Mouse (Mus musculus): ENCODE data around the gene Bpifb2.

The Bpifb2 gene

DNA sequence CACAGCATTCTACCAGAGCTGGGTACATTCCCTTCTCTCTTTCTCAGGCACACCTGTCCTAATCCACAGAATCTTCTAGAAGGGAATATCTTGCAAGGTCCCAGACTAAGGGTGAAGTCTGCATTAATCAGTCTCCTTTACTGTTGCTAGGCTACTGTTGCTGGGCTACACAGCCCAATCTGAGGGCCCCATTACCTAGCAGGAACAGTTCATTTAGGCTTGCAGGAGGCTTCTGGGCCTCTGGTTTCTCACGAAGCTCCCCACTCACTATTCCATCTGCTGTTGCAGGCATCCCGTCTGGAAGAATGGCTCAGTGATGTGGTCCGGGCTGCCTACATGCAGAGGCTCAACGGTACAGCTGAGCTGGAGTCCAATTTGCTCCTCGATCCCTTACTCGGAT lies 56.3 kb downstream of the Bpifb2 start:
- DNase-seq (ENCODE audit: inconsistent ontology term), result no peak

DNA sequence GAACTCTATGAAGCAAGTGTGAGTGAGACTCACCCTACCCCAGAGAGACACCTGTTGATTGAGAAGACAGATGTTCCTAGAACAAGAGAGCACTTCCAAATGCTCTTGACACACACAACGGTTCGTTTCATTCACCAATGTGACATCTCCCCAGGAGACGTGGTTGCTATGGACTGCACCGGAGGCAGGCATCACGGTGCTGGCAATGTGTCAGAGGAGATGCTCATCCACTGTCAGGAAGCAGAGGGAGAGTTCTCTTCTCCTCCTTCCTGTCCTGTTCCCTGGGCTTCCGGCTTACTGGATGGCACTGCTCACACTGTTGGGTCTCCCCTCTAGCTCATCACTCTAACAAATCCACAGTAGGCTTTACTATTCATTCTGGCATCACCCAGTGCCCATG lies 58.5 kb downstream of the Bpifb2 start:
- DNase-seq (ENCODE audit: inconsistent ontology term), result no peak

DNA sequence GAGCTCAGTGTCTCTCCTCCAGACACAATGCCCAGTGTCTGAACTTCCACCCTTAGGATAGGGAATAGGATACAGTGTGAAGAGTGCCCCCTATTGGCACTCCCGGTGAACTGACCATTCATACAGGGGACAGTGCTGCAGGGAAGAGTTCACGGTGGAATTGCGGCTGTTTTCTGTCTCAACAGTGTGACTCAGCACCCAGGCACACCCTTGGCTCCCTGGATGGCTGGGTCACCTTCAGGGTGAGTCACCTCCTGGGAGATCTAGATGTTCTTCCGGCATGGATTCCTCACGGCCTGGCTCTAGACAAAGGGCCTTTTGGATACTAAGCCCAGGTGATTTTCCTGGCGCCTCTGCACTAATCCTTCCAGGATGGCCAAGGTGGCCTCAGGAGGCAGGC lies 60.5 kb downstream of the Bpifb2 start:
- no peak for DNase-seq (ENCODE audit: inconsistent ontology term)

DNA sequence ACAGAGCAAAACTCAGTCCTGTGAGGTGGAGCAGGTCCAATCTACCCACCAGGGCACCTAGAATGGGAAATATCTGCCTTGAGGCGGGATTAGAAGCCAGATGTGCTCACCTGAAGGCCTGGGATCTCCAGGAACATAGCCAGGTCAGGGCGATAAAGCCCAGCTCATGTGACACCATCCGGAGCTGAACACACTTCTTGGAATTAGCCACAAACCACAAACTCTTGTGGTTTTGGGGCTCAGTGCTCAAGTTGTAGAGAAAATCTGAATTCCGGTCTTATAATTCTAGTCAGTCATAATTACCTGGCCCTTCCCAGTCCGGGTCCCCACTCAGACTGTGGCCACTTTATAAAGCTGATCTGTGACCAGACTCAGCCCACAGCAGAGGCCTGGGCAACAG lies 63.0 kb downstream of the Bpifb2 start, which contains the start of gene Bpifb4:
Bpifb4 (plus strand) TSS at position 370 of the 400 bp plus-strand sequence.
- DNase-seq (ENCODE audit: inconsistent ontology term), result no peak

DNA sequence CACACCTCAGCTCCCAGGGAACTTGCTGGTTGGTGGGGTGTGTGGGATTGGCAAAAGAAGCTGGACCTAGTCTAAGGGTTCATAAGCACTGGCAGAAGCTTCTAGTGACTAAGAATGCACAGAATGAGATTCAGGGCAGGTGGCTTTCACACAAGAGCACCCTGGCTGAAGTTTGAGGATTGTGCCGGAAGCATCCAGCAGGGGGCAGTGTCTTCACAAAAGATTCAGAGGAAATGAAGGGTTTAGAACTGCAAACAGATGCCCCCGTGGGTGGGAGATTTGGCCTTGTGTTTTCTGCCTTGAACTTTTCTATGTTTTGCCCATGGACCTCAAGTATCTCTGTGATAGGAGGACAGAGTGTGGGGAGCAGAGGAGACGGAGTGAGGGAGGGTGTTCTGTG lies 68.7 kb downstream of the Bpifb2 start:
- peak; percentile 43 for DNase-seq (ENCODE audit: inconsistent ontology term)

DNA sequence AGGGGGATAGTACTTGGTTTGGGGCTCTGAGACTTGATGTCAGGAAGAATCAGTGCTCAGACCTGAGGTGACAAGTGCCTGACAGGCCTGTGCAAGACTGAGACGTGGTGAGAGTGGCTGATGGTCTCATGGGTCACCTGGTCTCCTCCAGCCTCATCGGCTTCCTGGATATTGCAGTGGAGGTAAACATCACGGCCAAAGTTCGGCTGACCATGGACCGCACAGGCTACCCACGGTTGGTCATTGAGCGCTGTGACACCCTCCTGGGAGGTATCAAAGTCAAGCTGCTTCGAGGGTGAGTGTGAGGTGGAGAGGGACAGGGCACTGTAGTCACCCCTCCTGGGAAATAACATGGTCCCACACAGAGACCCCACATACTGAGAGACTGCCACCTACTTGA lies 69.7 kb downstream of the Bpifb2 start:
- DNase-seq (ENCODE audit: inconsistent ontology term), result no peak
